Mouse (Mus musculus) heart, embryonic 14.5 days (tissue): ENCODE results near the gene Ptms. TPM values are rescaled to one million over a fixed set of nuclear protein-coding genes. Genes with fewer than 3 reads are reported as not detected.

Source experiments
- ATAC-seq: fragments of 200-750 bp; cut with Nextera tagmentation; 2 replicates; pipeline ENCODE4 v1.8.0; 2017; ENCODE audit warnings: low read depth, moderate TSS enrichment; ENCODE audit not compliant: insufficient number of reproducible peaks, insufficient read depth, low FRiP score
- H3K27ac ChIP-seq, 2 experiments: fragments of 200-500 bp in 1 of 2; fragments of 300-500 bp in 1 of 2; sonication (generic) in 1 of 2; replicated peaks in 1 of 2; 2 replicates each; pipeline ENCODE4 v1.5.1; 2012 to 2014; ENCODE audit warnings: low read depth in 2 of 2, low read length in 2 of 2, control low read depth in 1 of 2, mild to moderate bottlenecking in 1 of 2, mixed read lengths in 1 of 2; ENCODE audit not compliant: control insufficient read depth in 1 of 2, insufficient read depth in 1 of 2
- H3K27me3 ChIP-seq: fragments of 300-500 bp; sonication (generic); 2 replicates; pipeline ENCODE4 v1.6.1; 2014; ENCODE audit warnings: mild to moderate bottlenecking, low read length, control low read depth; ENCODE audit not compliant: control insufficient read depth, insufficient read depth
- H3K36me3 ChIP-seq: fragments of 300-500 bp; sonication (generic); 2 replicates; pipeline ENCODE4 v1.6.1; 2014; ENCODE audit warnings: mild to moderate bottlenecking, control low read depth, low read length, mixed read lengths; ENCODE audit not compliant: control insufficient read depth, insufficient read depth
- H3K4me1 ChIP-seq, 2 experiments: fragments of 200-500 bp in 1 of 2; fragments of 300-500 bp in 1 of 2; sonication (generic) in 1 of 2; 2 replicates each; pipeline ENCODE4 v1.6.1; 2012 to 2014; ENCODE audit warnings: low read length in 2 of 2, control low read depth in 1 of 2, mixed read lengths in 1 of 2; ENCODE audit not compliant: control insufficient read depth in 2 of 2, insufficient read depth in 2 of 2
- H3K4me2 ChIP-seq: fragments of 300-500 bp; sonication (generic); 2 replicates; pipeline ENCODE4 v1.6.1; 2014; ENCODE audit warnings: mild to moderate bottlenecking, low read length
- H3K4me3 ChIP-seq, 2 experiments: fragments of 200-500 bp in 1 of 2; fragments of 300-500 bp in 1 of 2; sonication (generic) in 1 of 2; 2 replicates each; pipeline ENCODE4 v1.5.1; 2012 to 2014; ENCODE audit warnings: low read length in 2 of 2, mild to moderate bottlenecking in 2 of 2, control low read depth in 1 of 2, low read depth in 1 of 2, moderate library complexity in 1 of 2; ENCODE audit not compliant: control insufficient read depth in 1 of 2, insufficient read depth in 1 of 2
- H3K9ac ChIP-seq: fragments of 300-500 bp; sonication (generic); 2 replicates; pipeline ENCODE4 v1.6.1; 2014; ENCODE audit warnings: mild to moderate bottlenecking, low read length
- H3K9me3 ChIP-seq: fragments of 300-500 bp; sonication (generic); 2 replicates; pipeline ENCODE4 v1.6.1; 2016; ENCODE audit warnings: low read length, control low read depth; ENCODE audit not compliant: control insufficient read depth
- WGBS: fragments of 180-500 bp; shearing (Covaris S2); extraction: QIAGEN DNeasy Blood & Tissue Kit; methylation state at CpG from one replicate; pipeline ENCODE4 v1.1.7; 2014; 5-methylcytosine and 5-hydroxymethylcytosine counted together
- polyA plus RNA-seq: library from polyadenylated mRNA; unstranded; fragments of >200 nt; fragmentation: Nextera tagmentation; extraction: Ambion mirVana; gene quantifications from 2 replicates; pipeline ENCODE4 v1.2.1, GENCODE M21; 2014

Ptms gene
- polyA plus RNA-seq, 1 experiment from 2014 or later = 251 TPM

- Histone ChIP-seq H3K27me3 (no peaks in the 10 kb centered on the region), H3K9ac (no peak overlapping the region), H3K4me3 (no peak overlapping the region), H3K9me3 (no peaks in the 10 kb centered on the region), H3K36me3 (peaks cover 70% of the 10 kb centered on the region), H3K27ac (no peak overlapping the region), H3K4me1 (peaks cover 6 to 10% of the 10 kb centered on the region in 2 experiments; a peak in 3 of 4 replicates), H3K4me2 (no peak overlapping the region)
- no peak for ATAC-seq
- 71% methylated on average over 1 of the region's 1 CpGs for WGBS
These were observed 16.8 kb upstream of the Ptms start for GRCm38 (mm10) chr6:124936681-124937080.

GRCm38 (mm10) chr6:124934670-124935069 lies 14.8 kb upstream of the Ptms start:
- Histone ChIP-seq H3K36me3 (peaks cover 70% of the 10 kb centered on the region), H3K27me3 (no peaks in the 10 kb centered on the region), H3K4me3 (no peak overlapping the region), H3K4me1 (peaks cover 6 to 19% of the 10 kb centered on the region in 2 experiments), H3K9ac (no peak overlapping the region), H3K9me3 (no peaks in the 10 kb centered on the region), H3K4me2 (no peak overlapping the region), H3K27ac (no peak overlapping the region)
- WGBS = 93% methylated on average over 7 of the region's 7 CpGs
- ATAC-seq = no peak

GRCm38 (mm10) chr6:124933127-124933526 lies 13.2 kb upstream of the Ptms start:
- 89% methylated on average over 3 of the region's 3 CpGs for WGBS
- peak overlapping the region in 1 of 2 experiments; percentile 94; a peak in 1 of 4 replicates for H3K4me3 ChIP-seq
- H3K27ac ChIP-seq = no peak overlapping the region
- 0 out of 2 replicates have a peak overlapping the region, but pooled peaks have one; percentile 74 for H3K4me2 ChIP-seq
- peaks cover 6 to 19% of the 10 kb centered on the region in 2 experiments for H3K4me1 ChIP-seq
- no peaks in the 10 kb centered on the region for H3K9me3 ChIP-seq
- no peak overlapping the region for H3K9ac ChIP-seq
- no peaks in the 10 kb centered on the region for H3K27me3 ChIP-seq
- no peak for ATAC-seq
- peaks cover 57% of the 10 kb centered on the region for H3K36me3 ChIP-seq

- H3K9ac ChIP-seq = peak overlapping the region; percentile 96
- 49% methylated on average over 12 of the region's 12 CpGs for WGBS
- no peak for ATAC-seq
- peak overlapping the region; percentile 74 for H3K4me2 ChIP-seq
- H3K9me3 ChIP-seq = no peaks in the 10 kb centered on the region
- peak overlapping the region; percentile 73 to 94 for H3K4me3 ChIP-seq
- H3K27ac ChIP-seq = peak overlapping the region; percentile 83 to 98
- H3K36me3 ChIP-seq = peaks cover 48% of the 10 kb centered on the region
- peaks cover 6 to 19% of the 10 kb centered on the region in 2 experiments for H3K4me1 ChIP-seq
- H3K27me3 ChIP-seq = no peaks in the 10 kb centered on the region
These were observed 12.4 kb upstream of the Ptms start for GRCm38 (mm10) chr6:124932314-124932695.

- Histone ChIP-seq H3K27me3 (no peaks in the 10 kb centered on the region), H3K4me2 (peak overlapping the region; percentile 74), H3K4me3 (peak overlapping the region; percentile 73 to 94), H3K9me3 (no peaks in the 10 kb centered on the region), H3K27ac (peak overlapping the region; percentile 83 to 98), H3K4me1 (peaks cover 6 to 19% of the 10 kb centered on the region in 2 experiments), H3K9ac (peak overlapping the region; percentile 96), H3K36me3 (peaks cover 42% of the 10 kb centered on the region)
- peak; percentile 16; the same call in 1 of the 2 replicates for ATAC-seq
- WGBS = under 1% methylated on average over 48 of the region's 48 CpGs
These were observed 11.8 kb upstream of the Ptms start for GRCm38 (mm10) chr6:124931525-124932313.

GRCm38 (mm10) chr6:124930754-124931524 lies 11.0 kb upstream of the Ptms start, which contains the start of gene Mlf2:
TSS of gene Mlf2 (plus strand) at chr6:124931386.
- Histone ChIP-seq H3K9me3 (no peaks in the 10 kb centered on the region), H3K27me3 (no peaks in the 10 kb centered on the region), H3K36me3 (peaks cover 35% of the 10 kb centered on the region), H3K4me3 (peak within 1 kb of the TSS; percentile 73 to 94), H3K4me1 (peaks cover 11 to 22% of the 10 kb centered on the region in 2 experiments), H3K9ac (peak within 1 kb of the TSS; percentile 96), H3K4me2 (peak within 1 kb of the TSS; percentile 74), H3K27ac (peak within 1 kb of the TSS; percentile 87 to 98)
- under 1% methylated on average over 57 of the region's 64 CpGs for WGBS
- ATAC-seq = peak; percentile 92

- 63% methylated on average over 1 of the region's 1 CpGs for WGBS
These were observed 10.3 kb upstream of the Ptms start for GRCm38 (mm10) chr6:124930231-124930630.

More at GRCm38 (mm10) chr6:124930231-124930630, 10.3 kb upstream of the Ptms start:
- H3K4me3 ChIP-seq = peak overlapping the region; percentile 38 to 94; a peak in 2 of 4 replicates
- ATAC-seq = no peak
- no peaks in the 10 kb centered on the region for H3K27me3 ChIP-seq
- H3K4me2 ChIP-seq = peak overlapping the region; percentile 54
- H3K36me3 ChIP-seq = peaks cover 28% of the 10 kb centered on the region
- H3K4me1 ChIP-seq = peaks cover 16 to 28% of the 10 kb centered on the region in 2 experiments
- H3K9ac ChIP-seq = peak overlapping the region; percentile 71
- H3K27ac ChIP-seq = peak overlapping the region; percentile 87 to 98
- no peaks in the 10 kb centered on the region for H3K9me3 ChIP-seq
